Mouse (Mus musculus) cerebellum, adult 2 months (tissue): ENCODE results near the gene Kcnip1. TPM values are rescaled to one million over a fixed set of nuclear protein-coding genes. Genes with fewer than 3 reads are reported as not detected.

Experiments used
- DNase-seq, 2 experiments: peaks; one replicate each; pipeline ENCODE4 v3.0.0; 2021
- H3K27ac ChIP-seq: fragments of 200-500 bp; 2 replicates; pipeline ENCODE4 v1.5.1; 2012; ENCODE audit warnings: low read length, control low read depth, inconsistent platforms; ENCODE audit not compliant: insufficient read depth
- H3K27me3 ChIP-seq: fragments of 200-500 bp; 2 replicates; pipeline ENCODE4 v1.6.1; 2012; ENCODE audit warnings: inconsistent platforms, mild to moderate bottlenecking, low read length, moderate library complexity; ENCODE audit not compliant: control insufficient read depth, insufficient read depth
- H3K4me1 ChIP-seq: fragments of 200-500 bp; 2 replicates; pipeline ENCODE4 v1.6.1; 2011; ENCODE audit warnings: low read length; ENCODE audit not compliant: control insufficient read depth, insufficient read depth
- H3K4me3 ChIP-seq: fragments of 200-500 bp; replicated peaks from 2 replicates; pipeline ENCODE3; 2011; ENCODE audit warnings: mild to moderate bottlenecking, low read depth, low read length, control low read depth; ENCODE audit not compliant: insufficient read depth
- CTCF ChIP-seq: fragments of 200-500 bp; IDR thresholded peaks from 2 replicates; pipeline ENCODE4 v1.5.1; 2011; ENCODE audit warnings: low read depth, mild to moderate bottlenecking, control low read depth, low read length, moderate library complexity, borderline replicate concordance; ENCODE audit not compliant: insufficient read depth
- POLR2A ChIP-seq: fragments of 200-500 bp; IDR thresholded peaks from 2 replicates; pipeline ENCODE4 v1.6.1; 2011; ENCODE audit warnings: low read length, control low read depth, borderline replicate concordance; ENCODE audit not compliant: insufficient read depth
- WGBS: fragments of 180-500 bp; shearing (Covaris S2); methylation state at CpG from one replicate; pipeline ENCODE4 v1.1.7; 2018; 5-methylcytosine and 5-hydroxymethylcytosine counted together
- polyA plus RNA-seq: library from polyadenylated mRNA; depleted of rRNA; stranded (reverse); fragments of >200 nt; gene quantifications from 2 replicates; pipeline ENCODE4 v1.2.3, GENCODE M21; 2012

Gene Kcnip1
- polyA plus RNA-seq, 1 experiment: 78.8 TPM

DNA sequence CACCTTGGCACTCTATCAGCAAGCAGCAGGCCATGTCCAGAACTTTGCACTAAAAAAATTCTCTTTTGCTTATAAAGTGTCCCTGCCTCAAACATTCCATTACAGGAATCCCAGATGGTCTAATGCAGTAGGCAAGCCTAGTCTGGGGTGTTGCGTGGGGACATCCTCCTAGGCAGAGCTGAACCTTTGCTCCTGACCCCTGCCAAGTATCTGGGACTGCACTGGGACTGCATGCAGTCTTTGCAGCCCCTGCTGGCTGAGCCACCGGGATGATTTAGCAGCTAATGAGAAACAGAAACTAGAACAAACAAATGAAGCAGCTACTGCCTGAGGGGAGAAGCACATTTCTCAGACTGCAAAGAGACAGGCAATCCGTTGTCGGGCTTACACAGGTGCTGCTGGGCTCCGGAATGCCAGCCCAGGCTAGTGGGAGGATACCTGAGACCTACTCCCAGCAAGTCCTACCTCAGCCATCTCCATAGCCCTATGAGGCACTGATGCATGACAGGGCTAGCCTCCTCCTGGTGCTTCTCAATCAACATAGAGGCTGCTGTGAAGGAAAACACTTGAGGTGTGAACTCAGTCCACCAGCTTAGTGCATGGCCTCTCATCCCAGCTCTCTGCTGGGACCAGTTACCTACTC lies 174.0 kb downstream of the Kcnip1 start:
- WGBS: 73% methylated on average over 5 of the region's 5 CpGs
- H3K4me3 ChIP-seq: no peak overlapping the region
- H3K27me3 ChIP-seq: no peaks in the 10 kb centered on the region
- peaks cover 15% of the 10 kb centered on the region for H3K4me1 ChIP-seq
- no peak for DNase-seq
- H3K27ac ChIP-seq: no peak overlapping the region
- no peak for TF ChIP-seq CTCF
- TF ChIP-seq POLR2A: no peak

DNA sequence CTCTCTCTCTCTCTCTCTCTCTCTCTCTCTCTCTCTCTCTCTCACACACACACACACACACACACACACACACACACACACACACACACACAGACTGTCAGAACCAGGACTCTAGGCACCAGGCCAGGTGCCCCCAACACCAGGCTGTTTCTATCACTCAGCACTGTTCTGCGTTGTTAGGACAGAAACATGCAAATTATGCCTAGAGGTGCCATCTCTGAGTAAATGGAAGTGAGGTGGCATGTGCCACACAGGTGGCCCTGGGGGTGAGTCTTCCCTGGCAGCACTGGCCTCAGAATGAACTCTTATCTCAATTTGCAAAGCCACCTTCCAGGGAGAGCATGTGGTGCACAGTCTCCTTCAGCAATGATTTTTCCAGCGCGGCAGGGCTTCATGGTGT lies 176.9 kb downstream of the Kcnip1 start:
- WGBS: 36% methylated on average over 3 of the region's 3 CpGs
- Histone ChIP-seq H3K27ac (no peak overlapping the region), H3K4me3 (no peak overlapping the region), H3K4me1 (peaks cover 9% of the 10 kb centered on the region), H3K27me3 (peaks cover 1% of the 10 kb centered on the region; the same call in 1 of the 2 replicates)
- TF ChIP-seq POLR2A (no peak), CTCF (no peak)
- DNase-seq: no peak

DNA sequence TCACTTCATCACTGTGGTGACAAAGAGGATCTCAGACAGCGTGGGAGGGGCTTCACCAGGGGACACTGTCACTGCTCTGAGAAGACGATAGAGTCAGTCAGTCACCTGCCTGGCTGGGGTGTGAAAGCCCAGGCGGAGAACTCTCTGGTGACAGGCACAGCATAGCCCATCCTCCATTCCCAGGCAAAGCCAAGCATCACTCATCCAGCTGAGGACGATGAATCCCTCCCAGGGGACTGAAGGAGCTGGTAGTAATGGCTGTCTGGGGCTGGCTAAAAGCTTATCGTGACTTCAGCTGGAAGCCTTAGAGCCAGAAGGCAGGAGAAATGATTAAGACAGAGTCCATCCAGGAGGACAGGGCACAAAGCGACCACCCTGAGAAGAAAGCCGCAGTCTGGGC lies 182.8 kb downstream of the Kcnip1 start:
- Histone ChIP-seq H3K27ac (no peak overlapping the region), H3K4me1 (no peaks in the 10 kb centered on the region), H3K4me3 (no peak overlapping the region), H3K27me3 (peaks cover 1% of the 10 kb centered on the region; the same call in 1 of the 2 replicates)
- TF ChIP-seq CTCF: no peak
- TF ChIP-seq POLR2A: no peak
- WGBS: 81% methylated on average over 7 of the region's 7 CpGs
- DNase-seq: no peak

DNA sequence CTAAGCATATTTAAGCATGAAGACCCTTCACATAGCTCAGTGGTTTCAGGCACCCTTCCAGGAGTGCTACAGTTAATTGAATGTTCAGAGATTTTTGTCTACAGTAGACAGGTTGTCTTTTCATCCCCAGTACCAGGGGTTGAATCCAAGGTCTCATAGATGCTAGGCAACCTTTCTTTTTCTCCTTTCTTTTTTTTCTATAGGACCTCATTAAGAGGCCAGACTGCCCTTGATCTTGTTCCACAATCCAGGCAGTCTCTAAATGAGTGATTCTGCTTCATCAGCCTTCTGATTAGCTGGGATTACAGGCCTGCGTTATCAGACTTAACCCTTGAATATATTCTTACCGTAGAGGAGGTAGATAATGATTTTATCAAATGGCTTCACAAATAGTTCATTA lies 189.9 kb downstream of the Kcnip1 start:
- H3K27me3 ChIP-seq: no peaks in the 10 kb centered on the region
- no peaks in the 10 kb centered on the region for H3K4me1 ChIP-seq
- H3K27ac ChIP-seq: no peak overlapping the region
- 83% methylated on average over 2 of the region's 2 CpGs for WGBS
- DNase-seq: no peak
- no peak for TF ChIP-seq POLR2A
- no peak for TF ChIP-seq CTCF
- H3K4me3 ChIP-seq: no peak overlapping the region

DNA sequence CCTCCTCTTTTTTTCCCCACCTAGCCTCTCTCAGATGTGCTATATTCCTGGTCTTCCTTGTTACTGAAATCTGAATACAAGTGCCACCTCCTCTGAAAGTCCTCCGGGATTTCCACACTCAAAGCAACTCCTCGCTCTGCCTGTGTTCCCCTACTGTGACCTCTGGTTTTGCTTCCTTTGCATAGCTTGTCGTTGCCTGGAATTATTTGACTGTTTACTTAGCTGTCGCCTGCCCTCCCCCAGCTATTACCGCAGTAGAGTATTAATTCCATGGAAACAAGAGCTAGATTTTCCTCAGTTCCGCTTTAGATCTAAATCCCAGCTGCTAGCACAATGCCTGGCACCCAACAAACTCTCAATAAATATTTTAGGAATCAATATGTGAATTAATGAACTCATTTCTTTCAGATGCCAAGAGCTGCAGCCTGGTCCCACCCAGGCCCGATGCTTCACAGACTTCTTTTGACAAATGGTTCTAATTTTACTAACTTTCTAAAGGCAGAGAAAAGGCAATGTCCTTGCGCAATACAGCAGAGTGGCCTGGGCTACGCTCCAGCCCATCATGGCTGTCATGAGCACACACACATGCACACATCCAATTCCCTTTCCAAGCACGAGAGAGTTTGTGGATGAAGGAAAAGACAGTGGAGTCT lies 192.4 kb downstream of the Kcnip1 start:
- Histone ChIP-seq H3K4me3 (no peak overlapping the region), H3K27me3 (no peaks in the 10 kb centered on the region), H3K4me1 (no peaks in the 10 kb centered on the region), H3K27ac (no peak overlapping the region)
- no peak for DNase-seq
- TF ChIP-seq POLR2A: no peak
- WGBS: 59% methylated on average over 10 of the region's 10 CpGs

DNA sequence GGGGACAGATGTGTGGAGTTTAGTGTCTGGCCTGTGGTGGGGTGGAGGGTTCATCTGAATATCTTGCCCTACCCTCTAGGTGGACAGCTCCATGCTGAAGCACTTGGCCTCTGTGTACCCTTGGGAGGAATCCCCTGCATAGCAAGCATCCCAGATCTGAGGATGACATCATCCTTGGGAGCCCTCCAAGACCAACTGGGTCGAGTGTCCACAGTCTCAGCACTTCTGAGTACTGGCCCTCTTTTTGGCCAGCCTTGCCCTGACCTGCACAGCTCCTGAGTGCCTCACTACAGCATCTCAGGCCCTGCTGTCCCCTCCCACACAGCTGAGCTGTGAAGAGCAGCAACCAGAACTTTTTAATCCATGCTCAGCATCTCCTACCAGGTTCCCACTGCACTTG lies 193.0 kb downstream of the Kcnip1 start:
- Histone ChIP-seq H3K27me3 (no peaks in the 10 kb centered on the region), H3K4me1 (no peaks in the 10 kb centered on the region), H3K27ac (no peak overlapping the region), H3K4me3 (no peak overlapping the region)
- peak; percentile 21 to 31 for DNase-seq
- no peak for TF ChIP-seq POLR2A
- TF ChIP-seq CTCF: no peak
- WGBS: 6% methylated on average over 1 of the region's 1 CpGs

DNA sequence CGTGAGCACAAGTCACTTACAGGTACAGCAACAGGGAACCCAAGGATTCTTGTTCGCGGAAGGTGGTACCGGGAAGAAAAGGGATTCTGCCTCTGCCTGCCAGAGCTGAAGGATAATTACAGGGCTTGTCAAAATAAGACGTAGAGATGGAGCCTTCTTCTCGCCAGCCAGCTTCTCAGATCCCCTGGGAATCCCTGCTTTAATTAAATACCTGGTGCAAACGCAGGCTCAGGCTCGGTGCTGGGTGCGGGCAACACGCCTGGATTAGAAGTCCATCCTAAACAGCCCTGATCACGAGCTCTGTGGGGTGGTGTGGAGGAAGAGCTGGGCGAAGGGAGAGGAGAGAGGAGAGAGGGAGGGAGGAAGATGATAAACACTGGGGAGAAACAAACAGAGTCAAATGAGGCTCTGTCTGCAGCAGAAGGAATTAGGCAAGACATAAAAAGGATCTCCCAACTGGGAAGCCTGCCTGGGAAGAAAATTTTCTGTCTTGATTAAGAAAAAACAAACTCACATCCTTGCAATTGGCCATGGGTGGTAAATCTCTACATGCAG lies 194.8 kb downstream of the Kcnip1 start:
- no peak for DNase-seq
- WGBS: 67% methylated on average over 12 of the region's 12 CpGs

DNA sequence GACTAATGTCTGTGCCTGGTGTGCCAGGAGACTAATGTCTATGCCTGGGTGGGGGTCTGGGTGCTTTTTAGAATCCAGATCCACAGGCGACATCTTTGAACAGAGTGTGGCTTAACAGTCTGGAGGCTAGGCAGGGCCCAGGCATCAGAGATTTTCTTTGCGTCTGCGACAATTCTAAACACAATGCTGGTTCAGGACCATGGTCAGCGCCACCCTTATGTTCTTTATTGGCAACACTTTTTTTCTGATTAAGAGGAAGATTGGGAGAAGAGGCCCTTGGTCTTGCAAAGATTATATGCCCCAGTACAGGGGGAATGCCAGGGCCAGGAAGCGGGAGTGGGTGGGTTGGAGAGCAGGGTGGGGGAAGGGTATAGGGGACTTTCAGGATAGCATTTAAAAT lies 205.6 kb downstream of the Kcnip1 start:
- no peaks in the 10 kb centered on the region; the same call in 1 of the 2 replicates for H3K27me3 ChIP-seq
- no peak overlapping the region for H3K4me3 ChIP-seq
- no peaks in the 10 kb centered on the region for H3K4me1 ChIP-seq
- DNase-seq: no peak
- TF ChIP-seq POLR2A: no peak
- TF ChIP-seq CTCF: no peak
- no peak overlapping the region for H3K27ac ChIP-seq
- 75% methylated on average over 5 of the region's 5 CpGs for WGBS

More for the DNA sequence above, 194.8 kb downstream of the Kcnip1 start:
- Histone ChIP-seq H3K4me3 (no peak overlapping the region), H3K27me3 (no peaks in the 10 kb centered on the region), H3K27ac (no peak overlapping the region), H3K4me1 (no peaks in the 10 kb centered on the region)
- TF ChIP-seq POLR2A (no peak), CTCF (no peak)
